ENCODE assay signal across 13 mouse cellular contexts in genomic region chr19:38973666-38974065, GRCm38 (mm10). TPM values are rescaled to one million over a fixed set of nuclear protein-coding genes. Genes with fewer than 3 reads are reported as not detected.
A peak's percentile ranks its signal among the peaks of the same experiment; 100 is the strongest.
DNase-seq lines count a peak whose midpoint lies in the region; ATAC-seq lines count a peak whose summit lies in the region.
"Had no signal": no experiment of that assay in that cellular context is flagged by ENCODE, and none has a peak within 500 bp of the region (broad histone marks: within the 10 kb centered on the region; RNA-seq: fewer than 3 reads in every experiment).

No protein-coding gene starts in this region.

- ATAC-seq in megakaryocyte, adult 5-6 weeks (ENCODE audit: poor library complexity, severe bottlenecking) = no peak
- ATAC-seq in stomach, embryonic 15.5 days (ENCODE audit: insufficient read depth, low FRiP score, low read depth) = 0 out of 2 replicates have a peak, but pooled peaks have one; percentile 39

- H3K9ac ChIP-seq in stomach, embryonic 15.5 days = no peak overlapping the region
- H3K9ac ChIP-seq: embryonic facial prominence, embryonic 13.5 days; hindbrain, embryonic 15.5 days had no signal

- H3K4me3 ChIP-seq in megakaryocyte, embryonic 14.5 days (replicated peaks) = peak overlapping the region; percentile 76
- no peak overlapping the region for H3K4me3 ChIP-seq in stomach, embryonic 15.5 days (replicated peaks)
- H3K4me3 ChIP-seq: embryonic facial prominence, embryonic 13.5 days; hindbrain, embryonic 15.5 days had no signal

- peaks cover 23% of the 10 kb centered on the region for H3K36me3 ChIP-seq in megakaryocyte, embryonic 14.5 days (replicated peaks; ENCODE audit: low read length)
- H3K36me3 ChIP-seq in stomach, embryonic 15.5 days = peaks cover 3% of the 10 kb centered on the region; the same call in 1 of the 2 replicates

- WGBS in stomach, embryonic 15.5 days = 41% methylated on average over 7 of the region's 7 CpGs

- no peak overlapping the region for H3K27ac ChIP-seq in stomach, embryonic 15.5 days
- H3K27ac ChIP-seq: embryonic facial prominence, embryonic 13.5 days; hindbrain, embryonic 15.5 days had no signal

- DNase-seq in gastrocnemius, postnatal 10 days = peak; percentile 5
- no peak for DNase-seq in gastrocnemius, postnatal 25 days
- peak; percentile 37 to 53 for DNase-seq in adrenal gland, postnatal 36 days
- DNase-seq in left cerebral cortex, adult 8-10 months (ENCODE audit: low spot score in 2 of 2) = no peak
- no peak for DNase-seq in frontal cortex, postnatal 10 days (ENCODE audit: low spot score in 2 of 2)
- DNase-seq: lung, postnatal 4 days had no signal

- H3K9me3 ChIP-seq in megakaryocyte, embryonic 14.5 days = no peaks in the 10 kb centered on the region
- H3K9me3 ChIP-seq in stomach, embryonic 15.5 days = no peaks in the 10 kb centered on the region
- H3K9me3 ChIP-seq: embryonic facial prominence, embryonic 13.5 days; hindbrain, embryonic 15.5 days had no signal

- peaks cover 25% of the 10 kb centered on the region for H3K4me1 ChIP-seq in megakaryocyte, embryonic 14.5 days
- no peaks in the 10 kb centered on the region for H3K4me1 ChIP-seq in stomach, embryonic 15.5 days
- H3K4me1 ChIP-seq: embryonic facial prominence, embryonic 13.5 days; hindbrain, embryonic 15.5 days had no signal

- no peaks in the 10 kb centered on the region for H3K27me3 ChIP-seq in megakaryocyte, embryonic 14.5 days (replicated peaks)
- H3K27me3 ChIP-seq in stomach, embryonic 15.5 days (replicated peaks) = no peaks in the 10 kb centered on the region
- H3K27me3 ChIP-seq: embryonic facial prominence, embryonic 13.5 days; hindbrain, embryonic 15.5 days had no signal

- H3K4me2 ChIP-seq in stomach, embryonic 15.5 days = no peak overlapping the region
- H3K4me2 ChIP-seq: embryonic facial prominence, embryonic 13.5 days; hindbrain, embryonic 15.5 days had no signal

RNA-seq across cellular contexts. Expression of gene Cyp2c55, which starts 33.2 kb away (rescaled TPM):
- total RNA-seq in gastrocnemius, postnatal 10 days (2021) = not detected
- not detected for total RNA-seq in gastrocnemius, postnatal 25 days (2021)
- polyA plus RNA-seq in megakaryocyte, embryonic 14.5 days (2012; ENCODE audit: insufficient read depth, low replicate concordance) = not detected in 2 replicates
- not detected in 2 replicates for total RNA-seq in megakaryocyte, adult 5-6 weeks (2015)
- total RNA-seq in megakaryocyte, adult 5-6 weeks (2017) = not detected in 2 replicates
- total RNA-seq in adrenal gland, postnatal 36 days (2021) = under 1 TPM in 1 of 2 experiments, not detected in 1; 0.20 TPM
- 0.60 and 0.68 TPM in 2 replicates for polyA plus RNA-seq in stomach, embryonic 15.5 days (2015; fragmentation: Nextera tagmentation; extraction: Ambion mirVana)
- total RNA-seq in left cerebral cortex, adult 8-10 months (2022) = under 1 TPM in 3 of 4 experiments, not detected in 1; 0.21 to 0.56 (median 0.23) TPM
- polyA plus RNA-seq: embryonic facial prominence, embryonic 13.5 days; gonadal fat pad, adult 2 months; stomach, embryonic 14.5 days had no signal

RNA-seq across cellular contexts. Expression of gene Hells, which starts 43.0 kb away (rescaled TPM):
- total RNA-seq in gastrocnemius, postnatal 10 days (2021) = 1 to 10 TPM; 5.7 to 8.6 TPM
- total RNA-seq in gastrocnemius, postnatal 25 days (2021) = 1 to 10 TPM; 1.0 to 1.1 TPM
- polyA plus RNA-seq in megakaryocyte, embryonic 14.5 days (2012; ENCODE audit: insufficient read depth, low replicate concordance) = 1.4 and 1.5 TPM in 2 replicates
- total RNA-seq in megakaryocyte, adult 5-6 weeks (2015) = 54.8 and 63.1 TPM in 2 replicates
- total RNA-seq in megakaryocyte, adult 5-6 weeks (2017) = 51.6 and 55.5 TPM in 2 replicates
- total RNA-seq in adrenal gland, postnatal 36 days (2021) = 1 to 10 TPM; 5.1 to 6.9 TPM
- 42.8 and 45.9 TPM in 2 replicates for polyA plus RNA-seq in stomach, embryonic 15.5 days (2015; fragmentation: Nextera tagmentation; extraction: Ambion mirVana)
- 1 to 10 TPM; 3.3 to 4.4 (median 4.0) TPM for total RNA-seq in left cerebral cortex, adult 8-10 months (2022)

Comparison
In these comparisons a context has a peak if more than half of its experiments do, and no peak if none do; other contexts are left out.
1. DNase-seq: peak in gastrocnemius, postnatal 10 days (single experiment) and adrenal gland, postnatal 36 days (2 of 2); none in gastrocnemius, postnatal 25 days (single experiment), left cerebral cortex, adult 8-10 months (0 of 2) and frontal cortex, postnatal 10 days (0 of 2).
2. RNA of gene Hells, which starts 43.0 kb away (total RNA-seq): 51.6 to 63.1 TPM in megakaryocyte, adult 5-6 weeks; 5.7 to 8.6 TPM in gastrocnemius, postnatal 10 days, 5.1 to 6.9 TPM in adrenal gland, postnatal 36 days, 3.3 to 4.4 TPM in left cerebral cortex, adult 8-10 months and 1.0 to 1.1 TPM in gastrocnemius, postnatal 25 days; every median in the first group is over 4 times any median in the second.